Mouse (Mus musculus): ENCODE results near the gene Gm21976. TPM values are rescaled to one million over a fixed set of nuclear protein-coding genes. Genes with fewer than 3 reads are reported as not detected.

The Gm21976 gene
- not detected in 2 replicates for polyA plus RNA-seq (2014; fragmentation: Nextera tagmentation; extraction: Ambion mirVana)

DNA sequence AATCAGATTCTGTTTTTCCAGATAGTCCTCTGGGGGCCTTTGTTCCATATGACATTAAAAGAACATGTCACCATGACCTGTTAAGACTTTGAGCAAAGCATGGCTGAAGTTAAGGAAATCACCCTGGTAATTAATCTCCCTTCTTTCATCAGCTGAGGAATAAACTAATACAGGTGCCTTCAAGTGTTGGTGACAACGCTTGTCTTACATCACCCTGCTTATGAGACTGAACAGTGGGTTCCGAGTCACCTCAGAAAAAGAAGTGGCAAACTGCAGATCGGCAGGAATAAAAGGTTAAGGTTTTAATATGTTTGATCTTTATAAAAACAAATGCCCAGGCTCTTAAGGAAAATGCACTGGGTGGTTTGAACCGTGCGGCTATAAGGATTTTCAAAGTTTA, at the start of gene Gm21976:
TSS of gene Gm21976 (plus strand) at position 202 of the 400 bp plus-strand sequence.
- Histone ChIP-seq H3K27me3 (replicated peaks; ENCODE audit: control insufficient read depth, insufficient read depth, low read length) (no peaks in the 10 kb centered on the region), H3K27ac (replicated peaks; ENCODE audit: low read depth, low read length) (no peak within 1 kb of the TSS), H3K36me3 (ENCODE audit: control insufficient read depth, insufficient read depth, low read length) (peaks cover 7% of the 10 kb centered on the region), H3K4me1 (ENCODE audit: control insufficient read depth, insufficient read depth, low read length) (no peaks in the 10 kb centered on the region), H3K9me3 (ENCODE audit: control insufficient read depth, low read length) (no peaks in the 10 kb centered on the region), H3K4me2 (ENCODE audit: low read depth, low read length) (no peak within 1 kb of the TSS), H3K9ac (ENCODE audit: low read depth, low read length) (no peak within 1 kb of the TSS), H3K4me3 (ENCODE audit: low read depth, low read length) (no peak within 1 kb of the TSS)
- ATAC-seq (ENCODE audit: low read depth) (no peak), DNase-seq (ENCODE audit: low spot score) (no peak)
- WGBS, result 83% methylated on average over 5 of the region's 5 CpGs

GRCm38 (mm10) chr13:98230511-98230910, 49.2 kb upstream of the Gm21976 start:
- Histone ChIP-seq H3K27me3 (replicated peaks; ENCODE audit: control insufficient read depth, insufficient read depth, low read length) (no peaks in the 10 kb centered on the region), H3K9ac (ENCODE audit: low read depth, low read length) (no peak overlapping the region)
- 89% methylated on average over 1 of the region's 1 CpGs for WGBS

GRCm38 (mm10) chr13:98235451-98235850, 44.2 kb upstream of the Gm21976 start:
- no peaks in the 10 kb centered on the region for H3K4me1 ChIP-seq (ENCODE audit: control insufficient read depth, insufficient read depth, low read length)
- DNase-seq (ENCODE audit: low spot score), result no peak

More at GRCm38 (mm10) chr13:98230511-98230910, 49.2 kb upstream of the Gm21976 start:
- no peaks in the 10 kb centered on the region for H3K36me3 ChIP-seq (ENCODE audit: control insufficient read depth, insufficient read depth, low read length)
- DNase-seq (ENCODE audit: low spot score) (no peak), ATAC-seq (ENCODE audit: low read depth) (no peak; the same call in 1 of the 2 replicates)
- no peaks in the 10 kb centered on the region for H3K4me1 ChIP-seq (ENCODE audit: control insufficient read depth, insufficient read depth, low read length)
- no peak overlapping the region for H3K27ac ChIP-seq (replicated peaks; ENCODE audit: low read depth, low read length)
- H3K4me2 ChIP-seq (ENCODE audit: low read depth, low read length), result no peak overlapping the region
- H3K9me3 ChIP-seq (ENCODE audit: control insufficient read depth, low read length), result no peaks in the 10 kb centered on the region
- no peak overlapping the region for H3K4me3 ChIP-seq (ENCODE audit: low read depth, low read length)

DNA sequence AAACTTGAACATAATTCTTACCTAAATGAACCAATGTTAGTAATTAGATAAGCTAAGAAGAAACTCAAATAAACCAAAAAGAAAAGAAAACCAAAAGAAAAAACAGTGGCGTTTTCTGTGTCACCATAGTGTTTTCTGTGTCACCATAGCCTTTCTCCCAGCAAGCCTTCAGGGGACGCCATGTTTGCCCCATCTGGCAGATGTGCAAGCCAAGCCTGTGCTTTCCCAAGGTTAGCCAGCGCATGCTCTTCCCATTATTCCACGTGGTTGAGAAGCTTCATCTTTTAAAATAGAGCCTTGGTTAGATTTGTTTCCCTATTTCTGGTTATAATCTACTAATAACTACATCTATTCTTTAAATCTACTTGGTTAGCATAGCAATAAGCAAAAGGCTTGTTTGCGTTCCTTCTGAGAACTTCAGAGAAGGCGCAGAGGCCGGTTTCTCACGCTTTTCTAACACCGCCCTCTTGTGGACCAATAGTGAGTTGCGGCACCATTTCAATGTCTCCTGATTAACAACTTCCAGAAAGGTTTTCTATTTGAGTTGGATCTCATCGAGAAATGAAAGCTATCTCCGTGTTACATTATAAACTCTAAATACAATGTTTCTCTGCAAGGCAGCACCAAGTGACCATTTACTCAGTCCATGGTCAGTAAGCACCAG, 39.6 kb upstream of the Gm21976 start:
- no peaks in the 10 kb centered on the region for H3K36me3 ChIP-seq (ENCODE audit: control insufficient read depth, insufficient read depth, low read length)
- DNase-seq (ENCODE audit: low spot score) (peak; percentile 78), ATAC-seq (ENCODE audit: low read depth) (no peak)
- no peak overlapping the region for H3K4me2 ChIP-seq (ENCODE audit: low read depth, low read length)
- H3K9me3 ChIP-seq (ENCODE audit: control insufficient read depth, low read length), result no peaks in the 10 kb centered on the region
- no peaks in the 10 kb centered on the region for H3K27me3 ChIP-seq (replicated peaks; ENCODE audit: control insufficient read depth, insufficient read depth, low read length)
- WGBS, result 15% methylated on average over 12 of the region's 12 CpGs
- H3K27ac ChIP-seq (replicated peaks; ENCODE audit: low read depth, low read length), result no peak overlapping the region
- no peak overlapping the region for H3K4me3 ChIP-seq (ENCODE audit: low read depth, low read length)
- no peak overlapping the region for H3K9ac ChIP-seq (ENCODE audit: low read depth, low read length)
- no peaks in the 10 kb centered on the region for H3K4me1 ChIP-seq (ENCODE audit: control insufficient read depth, insufficient read depth, low read length)

More at GRCm38 (mm10) chr13:98235451-98235850, 44.2 kb upstream of the Gm21976 start:
- no peak overlapping the region for H3K27ac ChIP-seq (replicated peaks; ENCODE audit: low read depth, low read length)
- 67% methylated on average over 6 of the region's 6 CpGs for WGBS
- no peak overlapping the region for H3K4me3 ChIP-seq (ENCODE audit: low read depth, low read length)
- H3K27me3 ChIP-seq (replicated peaks; ENCODE audit: control insufficient read depth, insufficient read depth, low read length), result no peaks in the 10 kb centered on the region
- H3K4me2 ChIP-seq (ENCODE audit: low read depth, low read length), result no peak overlapping the region
- no peaks in the 10 kb centered on the region for H3K36me3 ChIP-seq (ENCODE audit: control insufficient read depth, insufficient read depth, low read length)
- no peak overlapping the region for H3K9ac ChIP-seq (ENCODE audit: low read depth, low read length)
- no peak for ATAC-seq (ENCODE audit: low read depth)
- H3K9me3 ChIP-seq (ENCODE audit: control insufficient read depth, low read length), result no peaks in the 10 kb centered on the region

DNA sequence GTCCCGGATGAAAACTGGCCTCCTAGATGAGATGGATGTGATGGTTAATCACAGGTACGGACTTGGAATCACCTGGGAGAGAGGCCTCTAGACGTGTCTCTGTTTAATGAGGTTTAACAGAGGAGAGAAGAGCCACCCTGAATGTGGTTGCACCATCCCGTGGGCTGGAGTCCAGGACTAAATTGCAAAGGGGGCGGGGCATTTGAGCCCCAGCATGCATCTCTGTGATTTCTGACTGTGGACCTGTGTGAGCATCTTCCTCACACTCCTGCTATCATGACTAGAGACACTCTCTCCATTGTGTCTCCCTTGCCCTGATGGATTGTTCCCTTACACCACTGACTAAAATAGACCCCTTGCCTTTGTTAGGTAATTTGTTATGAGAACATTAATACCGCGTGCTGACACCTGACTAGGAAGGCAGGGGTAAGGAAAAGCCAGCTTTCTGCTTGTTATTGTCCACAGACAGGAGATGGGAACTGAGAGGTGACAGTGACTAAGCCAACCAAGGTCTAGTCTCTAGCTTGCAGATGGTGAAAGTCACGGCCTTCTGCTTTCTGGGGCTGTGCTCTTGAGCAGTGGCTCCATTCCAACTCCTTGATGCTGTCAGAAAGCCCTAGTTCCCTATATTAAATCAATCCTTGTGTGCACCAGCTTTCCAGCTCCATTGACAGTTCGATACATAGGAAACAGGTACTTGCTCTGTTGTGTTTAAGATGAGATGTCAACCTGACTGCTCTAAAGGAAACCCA, 38.0 kb upstream of the Gm21976 start:
- no peak overlapping the region for H3K4me3 ChIP-seq (ENCODE audit: low read depth, low read length)
- H3K4me1 ChIP-seq (ENCODE audit: control insufficient read depth, insufficient read depth, low read length), result no peaks in the 10 kb centered on the region
- no peak for DNase-seq (ENCODE audit: low spot score)
- H3K27me3 ChIP-seq (replicated peaks; ENCODE audit: control insufficient read depth, insufficient read depth, low read length), result no peaks in the 10 kb centered on the region
- no peak overlapping the region for H3K27ac ChIP-seq (replicated peaks; ENCODE audit: low read depth, low read length)
- no peak overlapping the region for H3K9ac ChIP-seq (ENCODE audit: low read depth, low read length)
- H3K4me2 ChIP-seq (ENCODE audit: low read depth, low read length), result no peak overlapping the region
- no peak for ATAC-seq (ENCODE audit: low read depth)
- 73% methylated on average over 9 of the region's 9 CpGs for WGBS
- H3K9me3 ChIP-seq (ENCODE audit: control insufficient read depth, low read length), result no peaks in the 10 kb centered on the region
- no peaks in the 10 kb centered on the region for H3K36me3 ChIP-seq (ENCODE audit: control insufficient read depth, insufficient read depth, low read length)

GRCm38 (mm10) chr13:98244571-98245350, 34.9 kb upstream of the Gm21976 start:
- no peak for ATAC-seq (ENCODE audit: low read depth)
- H3K27ac ChIP-seq (replicated peaks; ENCODE audit: low read depth, low read length), result no peak overlapping the region
- H3K9me3 ChIP-seq (ENCODE audit: control insufficient read depth, low read length), result no peaks in the 10 kb centered on the region
- no peak overlapping the region for H3K9ac ChIP-seq (ENCODE audit: low read depth, low read length)
- H3K27me3 ChIP-seq (replicated peaks; ENCODE audit: control insufficient read depth, insufficient read depth, low read length), result no peaks in the 10 kb centered on the region
- 68% methylated on average over 5 of the region's 5 CpGs for WGBS
- peaks cover 26% of the 10 kb centered on the region for H3K36me3 ChIP-seq (ENCODE audit: control insufficient read depth, insufficient read depth, low read length)
- DNase-seq (ENCODE audit: low spot score), result peak; percentile 26
- H3K4me2 ChIP-seq (ENCODE audit: low read depth, low read length), result no peak overlapping the region
- H3K4me1 ChIP-seq (ENCODE audit: control insufficient read depth, insufficient read depth, low read length), result no peaks in the 10 kb centered on the region
- H3K4me3 ChIP-seq (ENCODE audit: low read depth, low read length), result no peak overlapping the region

DNA sequence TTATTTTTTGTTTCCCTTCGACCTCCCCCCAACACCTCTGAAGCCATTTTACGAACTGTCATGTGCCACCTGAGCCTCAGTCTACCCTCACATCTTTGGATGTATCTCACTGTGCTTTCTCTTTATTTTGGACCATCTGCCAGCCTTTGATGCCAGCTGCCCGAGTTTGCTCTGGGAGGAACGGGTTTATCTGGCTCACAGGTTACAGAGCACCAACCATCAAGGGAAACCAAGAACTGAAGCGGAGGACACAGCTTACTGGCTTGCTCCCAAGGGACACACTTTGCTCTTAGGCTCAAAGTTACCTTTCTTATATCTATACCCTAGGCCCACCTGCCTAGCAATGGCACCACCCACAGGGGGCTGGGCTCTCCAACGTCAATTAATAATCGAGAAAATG, 34.3 kb upstream of the Gm21976 start:
- no peak overlapping the region for H3K4me3 ChIP-seq (ENCODE audit: low read depth, low read length)
- H3K9ac ChIP-seq (ENCODE audit: low read depth, low read length), result no peak overlapping the region
- peaks cover 32% of the 10 kb centered on the region for H3K36me3 ChIP-seq (ENCODE audit: control insufficient read depth, insufficient read depth, low read length)
- H3K4me1 ChIP-seq (ENCODE audit: control insufficient read depth, insufficient read depth, low read length), result no peaks in the 10 kb centered on the region
- no peak overlapping the region for H3K27ac ChIP-seq (replicated peaks; ENCODE audit: low read depth, low read length)
- DNase-seq (ENCODE audit: low spot score) (no peak), ATAC-seq (ENCODE audit: low read depth) (0 out of 2 replicates have a peak, but pooled peaks have one; percentile 26)
- no peak overlapping the region for H3K4me2 ChIP-seq (ENCODE audit: low read depth, low read length)
- H3K27me3 ChIP-seq (replicated peaks; ENCODE audit: control insufficient read depth, insufficient read depth, low read length), result no peaks in the 10 kb centered on the region
- H3K9me3 ChIP-seq (ENCODE audit: control insufficient read depth, low read length), result no peaks in the 10 kb centered on the region
- WGBS, result 82% methylated on average over 7 of the region's 7 CpGs

DNA sequence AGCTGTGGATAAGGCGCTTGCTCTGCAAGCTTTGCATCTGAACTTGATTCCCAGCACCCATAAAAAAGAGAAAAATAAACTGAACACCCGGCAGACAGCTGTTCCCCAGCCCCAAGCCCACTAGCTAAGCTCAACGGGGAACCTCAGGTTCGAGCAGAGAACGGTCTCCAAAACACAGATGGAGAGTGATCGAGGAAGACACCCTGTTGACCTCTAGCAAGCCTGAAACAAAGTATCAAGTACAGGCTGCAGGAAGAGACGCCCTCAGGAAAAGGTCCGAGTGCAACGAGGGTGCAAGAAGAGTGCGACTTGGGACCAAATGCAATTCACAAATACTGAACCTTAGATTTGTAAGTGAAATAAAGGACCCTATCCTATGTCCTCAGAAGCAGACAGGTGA, 30.1 kb upstream of the Gm21976 start:
- H3K4me2 ChIP-seq (ENCODE audit: low read depth, low read length), result no peak overlapping the region
- no peak for ATAC-seq (ENCODE audit: low read depth)
- no peak overlapping the region for H3K4me3 ChIP-seq (ENCODE audit: low read depth, low read length)
- no peak overlapping the region for H3K27ac ChIP-seq (replicated peaks; ENCODE audit: low read depth, low read length)
- H3K9ac ChIP-seq (ENCODE audit: low read depth, low read length), result no peak overlapping the region
- no peaks in the 10 kb centered on the region for H3K4me1 ChIP-seq (ENCODE audit: control insufficient read depth, insufficient read depth, low read length)
- WGBS, result 83% methylated on average over 10 of the region's 10 CpGs
- H3K27me3 ChIP-seq (replicated peaks; ENCODE audit: control insufficient read depth, insufficient read depth, low read length), result no peaks in the 10 kb centered on the region
- H3K9me3 ChIP-seq (ENCODE audit: control insufficient read depth, low read length), result no peaks in the 10 kb centered on the region
- DNase-seq (ENCODE audit: low spot score), result no peak
- peaks cover 65% of the 10 kb centered on the region for H3K36me3 ChIP-seq (ENCODE audit: control insufficient read depth, insufficient read depth, low read length)

Data from embryonic facial prominence, embryonic 14.5 days (tissue).